Mouse (Mus musculus) CH12.LX (cell line): Measurements from ENCODE around the gene Tor1a.

Experiments
- BHLHE40 ChIP-seq: IDR thresholded peaks from 2 replicates; pipeline ENCODE4 v1.6.1; 2011; ENCODE audit warnings: mild to moderate bottlenecking, low read depth, low read length, improper control_type of control experiment
- CTCF ChIP-seq, 2 experiments: IDR thresholded peaks in 1 of 2; conservative IDR thresholded peaks in 1 of 2; 2 replicates each; pipeline ENCODE4 v1.5.1; 2011 to 2012; ENCODE audit warnings: low read depth in 2 of 2, low read length in 2 of 2, improper control_type of control experiment in 1 of 2, inconsistent platforms in 1 of 2, mild to moderate bottlenecking in 1 of 2, moderate library complexity in 1 of 2
- E2F4 ChIP-seq: IDR thresholded peaks from 2 replicates; pipeline ENCODE4 v1.6.1; 2011; ENCODE audit warnings: low read depth, low read length, improper control_type of control experiment; ENCODE audit not compliant: insufficient replicate concordance
- EP300 ChIP-seq: IDR thresholded peaks from 2 replicates; pipeline ENCODE4 v1.6.1; 2011; ENCODE audit warnings: low read length, improper control_type of control experiment
- MAZ ChIP-seq: IDR thresholded peaks from 2 replicates; pipeline ENCODE4 v1.6.1; 2012; ENCODE audit warnings: low read depth, mild to moderate bottlenecking, inconsistent platforms, low read length, improper control_type of control experiment, moderate library complexity
- POLR2A ChIP-seq: IDR thresholded peaks from 2 replicates; pipeline ENCODE4 v1.6.1; 2011; ENCODE audit warnings: low read depth, mild to moderate bottlenecking, improper control_type of control experiment, low read length

GRCm38 (mm10) chr2:30927844-30928628 is 39.7 kb downstream of the Tor1a start:
- peak; percentile 81 to 95 for TF ChIP-seq CTCF (conservative IDR thresholded peaks at IDR 0.05 in 1 of 2, IDR thresholded peaks at IDR 0.05 in 1 of 2; ENCODE audit: low read depth in 2 of 2, low read length in 2 of 2)
- peak; percentile 66 for TF ChIP-seq BHLHE40
- no peak for TF ChIP-seq E2F4
- no peak for TF ChIP-seq POLR2A
- peak; percentile 75; the same call in 1 of the 2 replicates for TF ChIP-seq MAZ
- TF ChIP-seq EP300 = no peak
